Mouse (Mus musculus): ENCODE results near the gene Bckdha. TPM values are rescaled to one million over a fixed set of nuclear protein-coding genes. Genes with fewer than 3 reads are reported as not detected.

Bckdha gene
- 47.0 and 54.4 TPM in 2 replicates for polyA plus RNA-seq (2014; fragmentation: Nextera tagmentation; extraction: Ambion mirVana)

- Histone ChIP-seq H3K27me3 (replicated peaks; ENCODE audit: control insufficient read depth, insufficient read depth, low read length) (no peaks in the 10 kb centered on the region), H3K9ac (ENCODE audit: low read depth, low read length) (peak within 1 kb of the TSS; percentile 77), H3K4me2 (ENCODE audit: low read depth, low read length) (peak within 1 kb of the TSS; percentile 82), H3K4me1 (ENCODE audit: control insufficient read depth, insufficient read depth, low read length) (peaks cover 8% of the 10 kb centered on the region), H3K9me3 (ENCODE audit: control insufficient read depth, low read length) (no peaks in the 10 kb centered on the region), H3K4me3 (ENCODE audit: low read depth, low read length) (peak within 1 kb of the TSS; percentile 63), H3K27ac (replicated peaks; ENCODE audit: low read depth, low read length) (peak within 1 kb of the TSS; percentile 71; the same call in 1 of the 2 replicates), H3K36me3 (ENCODE audit: control insufficient read depth, insufficient read depth, low read length) (peaks cover 13% of the 10 kb centered on the region; the same call in 1 of the 2 replicates)
- peak; percentile 99 for ATAC-seq (ENCODE audit: low read depth)
- DNase-seq (ENCODE audit: low spot score) = peak; percentile 100
- under 1% methylated on average over 50 of the region's 50 CpGs for WGBS
Measured at GRCm38 (mm10) chr7:25658657-25659472, at the start of gene Bckdha, which contains the start of gene Exosc5. Gene Bckdha, minus strand, starts transcription at chr7:25658981. Gene Exosc5, plus strand, starts transcription at chr7:25659164.

GRCm38 (mm10) chr7:25707581-25708292 is 49.0 kb upstream of the Bckdha start:
- Histone ChIP-seq H3K27me3 (replicated peaks; ENCODE audit: control insufficient read depth, insufficient read depth, low read length) (0 out of 2 replicates have a peak, but pooled peaks cover 5% of the 10 kb centered on the region), H3K36me3 (ENCODE audit: control insufficient read depth, insufficient read depth, low read length) (peaks cover 8% of the 10 kb centered on the region), H3K4me3 (ENCODE audit: low read depth, low read length) (no peak overlapping the region), H3K4me2 (ENCODE audit: low read depth, low read length) (no peak overlapping the region), H3K9me3 (ENCODE audit: control insufficient read depth, low read length) (no peaks in the 10 kb centered on the region), H3K27ac (replicated peaks; ENCODE audit: low read depth, low read length) (peak overlapping the region; percentile 68), H3K4me1 (ENCODE audit: control insufficient read depth, insufficient read depth, low read length) (peaks cover 28% of the 10 kb centered on the region), H3K9ac (ENCODE audit: low read depth, low read length) (peak overlapping the region; percentile 34)
- WGBS = 31% methylated on average over 15 of the region's 15 CpGs
- peak; percentile 3; the same call in 1 of the 2 replicates for ATAC-seq (ENCODE audit: low read depth)
- no peak for DNase-seq (ENCODE audit: low spot score)

GRCm38 (mm10) chr7:25706578-25707170 is 47.9 kb upstream of the Bckdha start:
- Histone ChIP-seq H3K27ac (replicated peaks; ENCODE audit: low read depth, low read length) (0 out of 2 replicates have a peak overlapping the region, but pooled peaks have one; percentile 28), H3K9ac (ENCODE audit: low read depth, low read length) (no peak overlapping the region), H3K4me1 (ENCODE audit: control insufficient read depth, insufficient read depth, low read length) (peaks cover 22% of the 10 kb centered on the region)

GRCm38 (mm10) chr7:25705801-25706251 is 47.0 kb upstream of the Bckdha start:
- 62% methylated on average over 6 of the region's 6 CpGs for WGBS
- Histone ChIP-seq H3K36me3 (ENCODE audit: control insufficient read depth, insufficient read depth, low read length) (0 out of 2 replicates have a peak, but pooled peaks cover 10% of the 10 kb centered on the region), H3K9me3 (ENCODE audit: control insufficient read depth, low read length) (peaks cover 5% of the 10 kb centered on the region; the same call in 1 of the 2 replicates), H3K27me3 (replicated peaks; ENCODE audit: control insufficient read depth, insufficient read depth, low read length) (0 out of 2 replicates have a peak, but pooled peaks cover 5% of the 10 kb centered on the region), H3K4me1 (ENCODE audit: control insufficient read depth, insufficient read depth, low read length) (peaks cover 13% of the 10 kb centered on the region), H3K27ac (replicated peaks; ENCODE audit: low read depth, low read length) (no peak overlapping the region), H3K4me2 (ENCODE audit: low read depth, low read length) (no peak overlapping the region), H3K4me3 (ENCODE audit: low read depth, low read length) (no peak overlapping the region), H3K9ac (ENCODE audit: low read depth, low read length) (no peak overlapping the region)
- ATAC-seq (ENCODE audit: low read depth) (no peak), DNase-seq (ENCODE audit: low spot score) (no peak)

More at GRCm38 (mm10) chr7:25706578-25707170, 47.9 kb upstream of the Bckdha start:
- H3K4me2 ChIP-seq (ENCODE audit: low read depth, low read length) = no peak overlapping the region
- DNase-seq (ENCODE audit: low spot score) (no peak), ATAC-seq (ENCODE audit: low read depth) (no peak)
- 0 out of 2 replicates have a peak, but pooled peaks cover 5% of the 10 kb centered on the region for H3K27me3 ChIP-seq (replicated peaks; ENCODE audit: control insufficient read depth, insufficient read depth, low read length)
- H3K36me3 ChIP-seq (ENCODE audit: control insufficient read depth, insufficient read depth, low read length) = 0 out of 2 replicates have a peak, but pooled peaks cover 1% of the 10 kb centered on the region
- peaks cover 5% of the 10 kb centered on the region; the same call in 1 of the 2 replicates for H3K9me3 ChIP-seq (ENCODE audit: control insufficient read depth, low read length)
- WGBS = 41% methylated on average over 6 of the region's 7 CpGs
- no peak overlapping the region for H3K4me3 ChIP-seq (ENCODE audit: low read depth, low read length)

- 0 out of 2 replicates have a peak, but pooled peaks cover 11% of the 10 kb centered on the region for H3K36me3 ChIP-seq (ENCODE audit: control insufficient read depth, insufficient read depth, low read length)
- no peak for ATAC-seq (ENCODE audit: low read depth)
- peak overlapping the region; percentile 44 for H3K4me2 ChIP-seq (ENCODE audit: low read depth, low read length)
- 6% methylated on average over 19 of the region's 37 CpGs for WGBS
- no peak overlapping the region for H3K9ac ChIP-seq (ENCODE audit: low read depth, low read length)
- no peak overlapping the region for H3K27ac ChIP-seq (replicated peaks; ENCODE audit: low read depth, low read length)
- 0 out of 2 replicates have a peak, but pooled peaks cover 5% of the 10 kb centered on the region for H3K27me3 ChIP-seq (replicated peaks; ENCODE audit: control insufficient read depth, insufficient read depth, low read length)
- DNase-seq (ENCODE audit: low spot score) = no peak
- peak overlapping the region; percentile 16; the same call in 1 of the 2 replicates for H3K4me3 ChIP-seq (ENCODE audit: low read depth, low read length)
- peaks cover 5% of the 10 kb centered on the region; the same call in 1 of the 2 replicates for H3K9me3 ChIP-seq (ENCODE audit: control insufficient read depth, low read length)
- peaks cover 3% of the 10 kb centered on the region; the same call in 1 of the 2 replicates for H3K4me1 ChIP-seq (ENCODE audit: control insufficient read depth, insufficient read depth, low read length)
Measured at GRCm38 (mm10) chr7:25704716-25705364, 46.1 kb upstream of the Bckdha start.

GRCm38 (mm10) chr7:25703793-25704494 is 45.2 kb upstream of the Bckdha start:
- no peak overlapping the region for H3K4me2 ChIP-seq (ENCODE audit: low read depth, low read length)
- peaks cover 5% of the 10 kb centered on the region; the same call in 1 of the 2 replicates for H3K9me3 ChIP-seq (ENCODE audit: control insufficient read depth, low read length)
- ATAC-seq (ENCODE audit: low read depth) = no peak; the same call in 1 of the 2 replicates
- no peak overlapping the region for H3K27ac ChIP-seq (replicated peaks; ENCODE audit: low read depth, low read length)
- 0 out of 2 replicates have a peak, but pooled peaks cover 3% of the 10 kb centered on the region for H3K4me1 ChIP-seq (ENCODE audit: control insufficient read depth, insufficient read depth, low read length)
- no peak for DNase-seq (ENCODE audit: low spot score)
- no peak overlapping the region for H3K4me3 ChIP-seq (ENCODE audit: low read depth, low read length)
- 0 out of 2 replicates have a peak, but pooled peaks cover 5% of the 10 kb centered on the region for H3K27me3 ChIP-seq (replicated peaks; ENCODE audit: control insufficient read depth, insufficient read depth, low read length)
- H3K36me3 ChIP-seq (ENCODE audit: control insufficient read depth, insufficient read depth, low read length) = 0 out of 2 replicates have a peak, but pooled peaks cover 11% of the 10 kb centered on the region
- 30% methylated on average over 10 of the region's 10 CpGs for WGBS
- H3K9ac ChIP-seq (ENCODE audit: low read depth, low read length) = no peak overlapping the region

- Histone ChIP-seq H3K36me3 (ENCODE audit: control insufficient read depth, insufficient read depth, low read length) (0 out of 2 replicates have a peak, but pooled peaks cover 11% of the 10 kb centered on the region), H3K27ac (replicated peaks; ENCODE audit: low read depth, low read length) (no peak overlapping the region), H3K4me1 (ENCODE audit: control insufficient read depth, insufficient read depth, low read length) (0 out of 2 replicates have a peak, but pooled peaks cover 3% of the 10 kb centered on the region), H3K4me3 (ENCODE audit: low read depth, low read length) (no peak overlapping the region), H3K9me3 (ENCODE audit: control insufficient read depth, low read length) (peaks cover 5% of the 10 kb centered on the region; the same call in 1 of the 2 replicates), H3K9ac (ENCODE audit: low read depth, low read length) (no peak overlapping the region), H3K4me2 (ENCODE audit: low read depth, low read length) (no peak overlapping the region), H3K27me3 (replicated peaks; ENCODE audit: control insufficient read depth, insufficient read depth, low read length) (0 out of 2 replicates have a peak, but pooled peaks cover 5% of the 10 kb centered on the region)
- 88% methylated on average over 2 of the region's 2 CpGs for WGBS
- DNase-seq (ENCODE audit: low spot score) (no peak), ATAC-seq (ENCODE audit: low read depth) (no peak)
Measured at GRCm38 (mm10) chr7:25702350-25702749, 43.6 kb upstream of the Bckdha start.

All from embryonic facial prominence, embryonic 14.5 days (tissue).